Mouse (Mus musculus) embryonic facial prominence, embryonic 12.5 days (tissue): Measurements from ENCODE around the gene Gpr50. TPM values are rescaled to one million over a fixed set of nuclear protein-coding genes. Genes with fewer than 3 reads are reported as not detected.
A peak's percentile ranks its signal among the peaks of the same experiment; 100 is the strongest.

Source experiments
- ATAC-seq: fragments of 200-750 bp; cut with Nextera tagmentation; 2 replicates; pipeline ENCODE4 v1.8.0; 2017; ENCODE audit not compliant: insufficient number of reproducible peaks, insufficient read depth, low FRiP score, low TSS enrichment
- H3K27ac ChIP-seq: fragments of 300-500 bp; sonication (generic); 2 replicates; pipeline ENCODE4 v1.5.1; 2016; ENCODE audit warnings: mild to moderate bottlenecking
- H3K27me3 ChIP-seq: fragments of 300-500 bp; sonication (generic); 2 replicates; pipeline ENCODE4 v1.6.1; 2016; ENCODE audit warnings: mild to moderate bottlenecking, moderate library complexity
- H3K36me3 ChIP-seq: fragments of 300-500 bp; sonication (generic); 2 replicates; pipeline ENCODE4 v1.6.1; 2016; ENCODE audit warnings: mild to moderate bottlenecking
- H3K4me1 ChIP-seq: fragments of 300-500 bp; sonication (generic); 2 replicates; pipeline ENCODE4 v1.6.1; 2016
- H3K4me2 ChIP-seq: fragments of 300-500 bp; sonication (generic); replicated peaks from 2 replicates; pipeline ENCODE4 v1.6.1; 2016; ENCODE audit warnings: mild to moderate bottlenecking, moderate library complexity
- H3K4me3 ChIP-seq: fragments of 300-500 bp; sonication (generic); 2 replicates; pipeline ENCODE4 v1.5.1; 2016; ENCODE audit warnings: mild to moderate bottlenecking
- H3K9ac ChIP-seq: fragments of 300-500 bp; sonication (generic); 2 replicates; pipeline ENCODE4 v1.6.1; 2016; ENCODE audit warnings: mild to moderate bottlenecking, moderate library complexity
- H3K9me3 ChIP-seq: fragments of 300-500 bp; sonication (generic); 2 replicates; pipeline ENCODE4 v1.6.1; 2016; ENCODE audit warnings: mild to moderate bottlenecking, moderate library complexity
- WGBS: fragments of 180-500 bp; shearing (Covaris S2); methylation state at CpG from one replicate; pipeline ENCODE4 v1.1.7; 2016; 5-methylcytosine and 5-hydroxymethylcytosine counted together
- polyA plus RNA-seq: library from polyadenylated mRNA; unstranded; fragments of >200 nt; fragmentation: Nextera tagmentation; extraction: Ambion mirVana; gene quantifications from 2 replicates; pipeline ENCODE4 v1.2.1, GENCODE M21; 2016

Gene Gpr50
- polyA plus RNA-seq, 1 experiment from 2014 or later = 2.7 TPM

GRCm38 (mm10) chrX:71664688-71665026, 1.2 kb downstream of the Gpr50 start:
- Histone ChIP-seq H3K4me1 (no peaks in the 10 kb centered on the region), H3K4me3 (peak overlapping the region; percentile 37), H3K4me2 (peak overlapping the region; percentile 60), H3K27ac (no peak overlapping the region), H3K9ac (no peak overlapping the region), H3K36me3 (no peaks in the 10 kb centered on the region), H3K27me3 (peaks cover 58% of the 10 kb centered on the region), H3K9me3 (0 out of 2 replicates have a peak, but pooled peaks cover 5% of the 10 kb centered on the region)
- 26% methylated on average over 15 of the region's 15 CpGs for WGBS
- no peak for ATAC-seq

GRCm38 (mm10) chrX:71670254-71670653, 6.8 kb downstream of the Gpr50 start:
- ATAC-seq = no peak
- H3K27ac ChIP-seq = no peak overlapping the region
- H3K4me1 ChIP-seq = no peaks in the 10 kb centered on the region
- H3K4me2 ChIP-seq = no peak overlapping the region
- H3K36me3 ChIP-seq = no peaks in the 10 kb centered on the region
- H3K9ac ChIP-seq = no peak overlapping the region
- no peak overlapping the region for H3K4me3 ChIP-seq
- no peaks in the 10 kb centered on the region for H3K9me3 ChIP-seq
- peaks cover 27% of the 10 kb centered on the region for H3K27me3 ChIP-seq
- 19% methylated on average over 6 of the region's 6 CpGs for WGBS

- no peaks in the 10 kb centered on the region for H3K9me3 ChIP-seq
- no peak overlapping the region for H3K4me2 ChIP-seq
- H3K27me3 ChIP-seq = no peaks in the 10 kb centered on the region
- H3K4me3 ChIP-seq = no peak overlapping the region
- H3K36me3 ChIP-seq = no peaks in the 10 kb centered on the region
- H3K27ac ChIP-seq = no peak overlapping the region
- 22% methylated on average over 6 of the region's 6 CpGs for WGBS
- H3K9ac ChIP-seq = no peak overlapping the region
- no peaks in the 10 kb centered on the region for H3K4me1 ChIP-seq
- ATAC-seq = no peak
These were observed 37.5 kb downstream of the Gpr50 start for GRCm38 (mm10) chrX:71700817-71701469.

Other genes with a start within 250 kb of the Gpr50 start
- gene Cd99l2, start 170.8 kb upstream of the Gpr50 start, polyA plus RNA-seq = 36.2 and 36.4 TPM in 2 replicates
- 442 and 476 TPM in 2 replicates for gene Hmgb3, start 107.7 kb upstream of the Gpr50 start, polyA plus RNA-seq
- gene Vma21, start 152.3 kb downstream of the Gpr50 start, polyA plus RNA-seq = 44.7 and 46.9 TPM in 2 replicates